Mouse (Mus musculus) ES-Bruce4 (cell line): Measurements from ENCODE around the gene Nabp1. TPM values are rescaled to one million over a fixed set of nuclear protein-coding genes. Genes with fewer than 3 reads are reported as not detected.

ENCODE experiments used
- H3K27ac ChIP-seq: 2 replicates; pipeline ENCODE4 v1.5.1; 2012; ENCODE audit warnings: low read length, inconsistent platforms; ENCODE audit not compliant: insufficient read depth
- H3K27me3 ChIP-seq: 2 replicates; pipeline ENCODE4 v1.6.1; 2012; ENCODE audit warnings: mild to moderate bottlenecking, low read length, inconsistent platforms; ENCODE audit not compliant: control insufficient read depth, poor library complexity, insufficient read depth, severe bottlenecking
- H3K36me3 ChIP-seq: 2 replicates; pipeline ENCODE4 v1.6.1; 2012; ENCODE audit warnings: inconsistent platforms, mild to moderate bottlenecking, low read length, moderate library complexity; ENCODE audit not compliant: control insufficient read depth, poor library complexity, insufficient read depth, severe bottlenecking
- H3K4me1 ChIP-seq: one replicate; pipeline ENCODE4 v1.8.1; 2011; ENCODE audit warnings: low read length; ENCODE audit not compliant: control insufficient read depth, insufficient read depth
- H3K4me3 ChIP-seq: 2 replicates; pipeline ENCODE4 v1.5.1; 2011; ENCODE audit warnings: low read depth, mild to moderate bottlenecking, low read length
- H3K9ac ChIP-seq: 2 replicates; pipeline ENCODE4 v1.6.1; 2012; ENCODE audit warnings: low read depth, mild to moderate bottlenecking, inconsistent platforms; ENCODE audit not compliant: poor library complexity, severe bottlenecking
- H3K9me3 ChIP-seq: replicated peaks from 2 replicates; pipeline ENCODE4 v1.6.1; 2012; ENCODE audit warnings: mild to moderate bottlenecking, low read length, inconsistent platforms; ENCODE audit not compliant: control insufficient read depth, poor library complexity, insufficient read depth, severe bottlenecking
- CTCF ChIP-seq: IDR thresholded peaks from one replicate; pipeline ENCODE4 v1.8.1; 2011; ENCODE audit warnings: low read depth, low read length
- EP300 ChIP-seq: IDR thresholded peaks from 2 replicates; pipeline ENCODE4 v1.6.1; 2011; ENCODE audit warnings: low read depth, low read length; ENCODE audit not compliant: insufficient read depth
- POLR2A ChIP-seq: IDR thresholded peaks from one replicate; pipeline ENCODE4 v1.8.1; 2011; ENCODE audit warnings: low read length; ENCODE audit not compliant: insufficient read depth
- polyA plus RNA-seq: library from polyadenylated mRNA; stranded (reverse); fragments of >200 nt; gene quantifications from 2 replicates; pipeline ENCODE4 v1.2.4, GENCODE M21; 2011; ENCODE audit warnings: low read depth; ENCODE audit not compliant: missing spikeins, insufficient read depth, insufficient read length

Nabp1 gene
- polyA plus RNA-seq, 1 experiment, result 145 TPM

DNA sequence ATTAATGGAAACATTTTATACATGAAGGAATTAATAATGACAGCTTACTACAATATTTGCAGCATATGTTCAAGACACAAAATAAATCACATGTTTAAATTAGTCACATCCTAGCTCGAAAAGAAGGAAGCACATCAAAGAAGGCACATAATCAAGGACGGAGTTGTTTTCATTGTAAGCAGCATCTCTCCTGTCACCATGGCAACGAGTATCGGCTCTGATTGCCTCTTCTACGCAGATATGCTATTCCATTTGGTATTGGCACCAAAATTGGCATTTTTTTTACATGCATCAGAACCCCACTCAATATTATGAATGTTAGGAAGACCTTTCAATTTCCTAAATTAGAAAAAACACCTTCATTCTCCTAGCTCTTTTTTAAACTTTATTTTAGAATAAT is 59.5 kb downstream of the Nabp1 start:
- no peak overlapping the region for H3K4me3 ChIP-seq
- no peak for TF ChIP-seq CTCF
- no peak for TF ChIP-seq EP300
- TF ChIP-seq POLR2A, result no peak
- H3K36me3 ChIP-seq, result no peaks in the 10 kb centered on the region
- no peak overlapping the region for H3K9ac ChIP-seq
- no peak overlapping the region for H3K27ac ChIP-seq
- no peaks in the 10 kb centered on the region for H3K4me1 ChIP-seq
- peaks cover 7% of the 10 kb centered on the region for H3K9me3 ChIP-seq
- no peaks in the 10 kb centered on the region for H3K27me3 ChIP-seq

Other genes with a start within 250 kb of the Nabp1 start
- gene Cavin2, start 189.3 kb downstream of the Nabp1 start, polyA plus RNA-seq, result 0.33 and 0.37 TPM in 2 replicates